Mouse (Mus musculus) urinary bladder, postnatal 14 days (tissue): ENCODE data around the gene Lyl1.

Experiments
- DNase-seq: peaks from one replicate; pipeline ENCODE4 v3.0.0; 2021; ENCODE audit warnings: low spot score

Gene Lyl1

DNA sequence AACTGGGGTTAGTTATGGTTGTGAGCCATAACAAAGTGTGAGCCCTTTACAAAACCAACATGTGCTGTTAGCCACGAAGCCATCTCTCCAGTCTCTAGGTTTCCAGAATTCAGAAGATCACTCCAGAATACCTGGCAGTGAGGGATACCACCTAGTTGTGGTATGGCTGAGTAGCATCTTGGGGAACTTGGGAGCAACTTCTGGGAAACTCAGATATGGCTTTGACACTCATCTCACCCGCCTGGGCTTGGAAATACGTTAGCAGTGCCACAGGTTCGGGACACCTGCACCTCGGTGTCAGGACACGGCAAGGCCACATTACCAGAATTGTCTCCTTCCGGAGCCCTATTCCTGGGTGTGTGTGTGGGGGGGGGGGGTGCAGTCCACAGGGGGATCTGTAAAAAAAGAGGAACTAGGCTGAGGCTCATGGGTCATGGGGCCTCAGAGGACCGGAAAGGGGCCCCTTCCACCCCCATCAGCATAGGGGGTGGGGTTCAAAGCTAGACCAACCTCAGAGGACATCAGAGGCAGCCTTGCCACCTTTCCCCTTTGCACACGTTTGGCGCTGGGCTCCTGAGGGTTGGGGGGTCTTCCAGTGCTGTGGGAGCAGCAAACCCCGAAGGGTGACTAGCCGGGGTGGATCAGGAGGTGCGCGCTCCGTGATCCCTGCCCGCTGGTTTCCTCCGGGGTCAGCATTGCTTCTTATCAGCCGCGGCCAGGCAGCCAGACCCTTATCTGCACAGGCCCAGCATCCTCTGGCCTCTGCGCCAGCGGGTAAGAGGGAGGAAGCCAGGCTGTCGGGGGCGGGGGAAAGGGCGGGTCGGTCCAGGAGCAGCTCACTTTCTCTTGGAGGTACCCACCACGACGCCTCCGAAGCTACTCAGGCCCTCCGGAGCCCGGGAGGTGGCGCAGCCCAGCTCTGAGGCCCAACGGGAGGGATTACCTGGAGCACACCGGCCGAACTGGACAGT is at the start of gene Lyl1:
Gene Lyl1, plus strand, starts transcription at position 517 of the 971 bp plus-strand sequence.
- no peak for DNase-seq

DNA sequence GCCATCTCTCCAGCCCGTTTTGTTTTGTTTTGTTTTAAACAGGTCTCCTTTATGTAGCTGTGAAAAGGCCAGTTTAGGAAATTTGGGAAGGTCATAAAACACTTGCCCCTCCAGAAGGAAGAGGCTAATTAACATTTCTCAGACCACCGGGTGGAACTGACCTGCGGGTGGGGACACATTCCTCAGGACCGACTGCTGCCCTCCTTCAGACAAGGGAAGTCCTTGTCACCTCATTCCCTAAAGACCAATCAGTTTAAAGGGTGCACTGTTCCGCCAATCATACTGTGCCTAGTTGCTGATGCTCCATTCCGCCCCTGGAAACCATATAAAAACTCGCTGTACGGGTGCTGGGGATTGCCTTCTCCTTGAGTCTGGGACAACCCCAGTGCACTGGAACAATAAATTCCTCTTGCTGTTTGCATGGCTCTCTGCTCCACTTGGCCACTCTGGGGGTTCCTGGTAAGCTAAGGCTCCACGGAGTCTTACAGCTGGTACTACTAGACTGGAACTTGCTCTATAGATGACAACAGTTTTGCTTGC is 48.1 kb upstream of the Lyl1 start:
- DNase-seq, result no peak

DNA sequence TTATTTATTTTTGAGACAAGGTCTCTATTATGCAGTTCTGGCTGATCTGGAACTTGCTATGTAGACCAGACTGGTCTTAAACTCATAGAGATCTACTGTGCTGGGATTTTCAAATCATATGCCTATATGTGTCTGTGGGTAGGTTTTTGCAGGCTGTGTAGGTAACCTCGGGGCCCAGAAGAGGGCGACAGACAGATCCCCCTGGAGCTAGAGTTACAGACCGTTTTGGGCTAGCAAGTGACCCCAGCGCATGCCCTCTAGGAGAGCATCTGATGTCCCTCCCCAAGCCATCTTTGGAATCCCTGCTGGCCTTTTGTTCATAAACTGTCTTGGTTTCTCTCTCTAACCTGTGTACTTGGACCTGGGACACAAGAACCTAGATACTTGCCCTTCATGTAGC is 46.7 kb upstream of the Lyl1 start:
- DNase-seq, result no peak

DNA sequence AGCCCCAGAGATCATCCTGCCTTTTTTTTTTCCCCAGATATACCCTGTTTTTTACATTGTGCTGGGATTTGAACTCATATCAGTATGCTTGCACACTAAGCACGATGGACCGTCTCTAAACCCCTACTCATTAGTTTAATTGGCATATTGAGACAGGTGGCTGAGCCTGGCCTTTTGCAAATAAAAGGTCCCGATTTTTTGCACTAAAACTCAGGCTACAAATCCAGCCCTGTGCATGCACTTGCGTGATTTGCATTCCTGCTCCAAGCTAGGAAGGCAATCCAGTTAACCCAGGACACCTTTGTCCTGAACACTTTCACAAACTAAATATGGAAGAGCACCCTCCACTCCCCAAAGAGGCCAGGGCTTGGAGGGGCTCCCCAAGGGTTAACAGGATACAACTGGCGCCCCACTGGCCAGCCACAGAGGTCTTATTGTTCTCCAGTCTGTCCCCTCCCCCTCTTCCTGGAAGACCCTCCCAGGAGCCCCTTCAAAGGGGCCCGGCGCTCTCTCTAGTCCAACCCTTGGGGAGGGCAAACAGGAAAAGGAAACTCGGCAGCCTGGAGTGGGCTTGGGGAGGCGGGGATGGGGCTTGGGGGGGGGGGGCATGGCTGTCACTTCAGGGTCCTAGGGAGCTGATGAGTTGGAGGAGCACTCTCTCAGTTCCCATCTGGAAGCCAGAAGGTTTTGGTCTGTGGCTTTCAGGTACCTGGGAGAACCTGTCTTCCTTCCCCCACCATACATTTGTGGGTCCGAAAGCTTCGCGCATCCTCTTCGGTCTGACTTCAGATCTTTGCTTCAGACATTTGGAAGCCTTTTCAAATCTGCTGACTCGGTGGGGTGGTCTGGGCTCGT is 45.7 kb upstream of the Lyl1 start:
- DNase-seq, result no peak

DNA sequence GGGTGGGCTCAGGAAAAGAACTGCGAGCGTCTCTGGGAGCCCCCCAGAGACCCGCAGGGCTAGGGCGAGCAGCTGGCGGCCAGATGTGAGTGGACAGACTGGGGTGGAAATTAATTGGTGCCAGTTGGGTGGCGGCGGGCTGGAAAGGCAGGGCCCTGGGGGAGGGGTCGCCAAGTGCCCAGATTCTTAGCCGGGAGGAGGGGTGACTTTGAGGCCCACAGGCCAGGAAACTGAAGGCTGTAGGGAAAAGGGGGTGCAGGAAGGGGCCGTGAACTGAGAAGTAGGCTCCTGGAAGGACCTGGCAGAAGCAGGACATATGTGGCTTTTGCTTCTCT is 45.1 kb upstream of the Lyl1 start:
- DNase-seq, result no peak

DNA sequence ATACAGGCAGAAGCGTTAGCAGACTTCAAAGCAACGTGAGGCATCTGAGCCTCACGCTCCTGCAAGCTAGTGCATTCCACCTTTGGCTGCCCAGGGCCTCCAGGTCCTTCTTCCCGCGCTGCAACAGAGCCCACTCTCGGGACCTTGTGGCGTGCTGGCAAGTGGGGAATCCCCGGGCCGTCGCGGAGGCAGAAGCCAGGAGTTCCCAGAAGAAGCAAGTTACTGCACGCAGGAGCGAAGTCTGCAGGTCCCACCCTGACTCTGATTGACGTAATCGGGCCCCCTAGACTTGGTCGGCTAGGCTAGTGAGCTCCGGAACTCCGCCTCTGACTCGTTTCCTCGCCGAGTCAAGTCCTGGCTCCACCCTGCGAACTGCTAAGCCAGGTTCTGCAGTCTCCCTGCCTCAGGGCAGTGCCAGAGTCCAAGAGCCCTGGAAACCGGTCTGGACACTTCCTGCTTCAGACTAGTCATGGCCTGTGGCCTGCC is 44.6 kb upstream of the Lyl1 start:
- DNase-seq, result peak; percentile 91

DNA sequence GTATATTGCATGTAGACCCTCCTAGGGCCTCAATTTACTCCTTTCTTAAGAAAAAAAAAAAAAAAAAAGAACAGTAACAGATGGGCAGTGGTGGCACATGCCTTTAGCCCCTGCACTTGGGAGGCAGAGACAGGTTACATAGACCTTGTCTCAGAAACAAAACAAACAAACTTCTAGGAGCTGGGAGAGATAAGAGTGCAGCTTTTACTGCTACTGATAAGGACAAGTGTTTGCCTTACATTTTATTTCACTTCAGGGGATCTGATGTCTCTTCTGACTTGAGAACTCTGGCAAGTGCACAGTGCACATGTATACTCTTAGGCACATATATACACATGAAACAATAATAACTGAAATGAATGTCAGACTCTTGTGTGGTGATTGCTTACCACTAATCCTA is 44.1 kb upstream of the Lyl1 start:
- no peak for DNase-seq

DNA sequence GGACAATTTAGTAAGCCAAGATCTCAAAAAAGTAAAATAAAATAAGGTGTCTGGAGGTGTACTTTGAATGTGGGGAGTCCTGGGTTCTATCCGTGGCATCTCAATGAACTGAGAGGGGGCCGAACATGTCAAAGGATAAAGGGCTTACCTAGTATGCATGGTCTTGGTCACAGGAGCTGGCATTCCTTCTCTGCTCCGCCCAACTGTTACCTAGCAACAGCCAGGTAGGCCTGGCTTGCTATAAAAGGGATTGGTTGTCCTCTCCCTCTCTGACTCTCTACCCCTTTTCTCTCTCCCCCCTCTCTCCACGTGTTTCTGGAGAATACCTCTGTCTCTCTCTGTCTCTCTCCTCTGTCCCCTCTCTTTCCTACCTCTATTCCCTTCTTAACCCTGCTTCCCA is 43.6 kb upstream of the Lyl1 start:
- peak; percentile 34 for DNase-seq

DNA sequence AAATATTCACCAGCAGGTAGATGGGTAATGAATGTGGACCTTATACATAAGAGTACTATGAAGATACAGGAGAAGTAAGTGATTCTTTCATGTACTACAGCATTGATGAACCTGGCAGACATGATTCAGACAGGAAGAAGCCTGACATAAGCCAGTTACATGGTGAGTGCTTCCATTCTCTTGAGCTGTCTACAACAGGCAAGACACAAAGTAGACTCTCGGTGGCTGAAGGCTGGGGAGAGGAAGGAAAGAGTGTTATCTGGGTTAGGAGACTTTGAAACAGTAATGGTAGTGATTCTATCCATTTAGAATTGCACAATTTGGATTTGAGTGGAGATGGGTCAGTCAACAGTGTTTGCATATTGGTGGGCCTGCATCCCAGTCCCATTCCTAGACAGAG is 42.3 kb upstream of the Lyl1 start:
- DNase-seq, result no peak

DNA sequence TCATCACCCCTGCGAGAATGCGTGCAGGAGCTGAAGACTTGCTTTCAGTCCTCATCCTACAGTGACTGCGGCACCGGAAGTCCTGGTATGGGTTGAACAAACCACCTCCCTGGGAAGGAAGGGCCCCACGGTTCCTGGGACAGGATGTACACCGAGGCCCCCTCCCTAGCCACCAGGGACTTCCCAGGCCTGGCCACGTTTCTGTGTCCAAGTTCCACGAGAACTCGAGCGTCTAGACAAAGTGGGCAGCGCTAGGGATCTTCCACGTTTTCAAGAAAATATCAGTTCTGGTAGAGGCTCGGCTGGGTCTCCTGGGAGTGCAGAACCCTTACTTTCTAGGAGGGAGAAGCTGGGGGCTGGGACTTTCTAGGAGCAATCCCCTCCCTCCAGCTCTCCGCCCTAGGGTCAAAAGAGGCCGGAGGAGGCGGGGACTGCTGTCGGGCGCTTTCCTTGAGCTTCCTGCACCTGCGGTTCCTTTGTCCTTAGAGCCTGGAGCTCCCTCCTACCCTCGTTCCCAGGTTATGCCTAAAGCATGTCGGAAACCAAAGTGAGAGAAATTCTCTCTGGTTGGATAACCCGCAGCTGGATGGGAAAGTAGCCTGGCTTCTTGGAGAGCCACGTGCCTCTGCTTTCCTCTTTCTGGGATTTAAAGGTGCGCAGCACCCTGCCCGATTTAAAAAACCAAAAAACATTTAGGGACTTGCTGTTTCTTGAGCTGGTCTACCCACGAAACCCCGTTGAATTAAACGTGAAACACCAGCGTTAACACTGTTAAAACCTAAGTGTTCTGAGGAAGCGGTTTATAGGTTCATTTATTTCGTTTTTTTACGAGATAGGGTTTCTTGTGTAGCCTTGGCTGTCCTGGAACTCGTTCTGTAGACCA is 41.1 kb upstream of the Lyl1 start:
- peak; percentile 75 for DNase-seq

DNA sequence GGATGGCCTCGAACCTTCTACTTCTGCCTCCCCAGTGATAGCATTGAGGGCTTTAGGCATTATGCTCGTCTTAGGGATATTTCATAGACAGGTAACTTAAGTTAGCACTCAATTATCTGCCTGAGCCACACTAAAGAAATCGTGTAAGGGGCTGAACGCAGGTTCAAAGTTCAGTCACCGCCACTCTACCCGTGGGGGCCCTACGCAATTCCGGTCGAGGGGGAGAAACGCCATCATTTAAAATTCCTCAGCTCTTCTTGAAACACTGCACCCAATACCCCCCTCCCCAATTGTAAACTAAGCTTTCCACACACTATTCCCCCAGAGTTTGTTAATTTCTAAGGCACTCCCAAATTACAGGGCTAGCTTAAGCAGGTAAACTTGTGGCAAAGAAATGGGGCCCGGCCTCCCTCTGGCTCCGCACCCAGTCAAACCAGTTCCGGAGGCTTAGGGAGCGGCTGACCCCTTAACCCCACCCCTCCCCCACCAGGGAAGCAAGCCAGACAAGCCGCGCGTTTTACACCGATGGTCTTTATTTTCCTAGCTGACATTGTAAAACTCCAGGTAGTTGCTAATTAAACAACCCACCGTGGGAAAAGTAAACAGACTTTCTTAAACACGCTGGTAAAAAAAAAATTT is 40.3 kb upstream of the Lyl1 start:
- peak; percentile 88 for DNase-seq

DNA sequence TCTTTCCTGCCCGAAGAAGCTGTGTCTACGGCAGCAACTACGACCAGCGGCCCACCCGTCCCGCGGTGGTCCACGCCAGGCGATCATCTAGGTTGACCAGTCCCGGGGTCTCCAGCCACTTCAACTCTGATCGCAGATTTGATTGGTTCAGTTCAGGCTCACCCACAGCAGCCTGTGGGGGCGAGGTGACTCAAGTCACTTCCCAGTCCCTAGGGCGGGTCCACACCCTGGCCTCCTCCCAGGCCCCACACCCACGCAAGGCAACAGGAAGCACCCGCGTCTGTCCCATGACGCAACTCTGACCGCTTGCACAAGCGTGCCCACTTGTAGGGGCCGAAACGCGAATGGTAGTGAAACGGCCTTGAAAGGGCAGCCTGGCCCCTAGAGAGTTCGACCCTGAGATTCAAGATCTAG is 39.8 kb upstream of the Lyl1 start:
- DNase-seq, result peak; percentile 95

DNA sequence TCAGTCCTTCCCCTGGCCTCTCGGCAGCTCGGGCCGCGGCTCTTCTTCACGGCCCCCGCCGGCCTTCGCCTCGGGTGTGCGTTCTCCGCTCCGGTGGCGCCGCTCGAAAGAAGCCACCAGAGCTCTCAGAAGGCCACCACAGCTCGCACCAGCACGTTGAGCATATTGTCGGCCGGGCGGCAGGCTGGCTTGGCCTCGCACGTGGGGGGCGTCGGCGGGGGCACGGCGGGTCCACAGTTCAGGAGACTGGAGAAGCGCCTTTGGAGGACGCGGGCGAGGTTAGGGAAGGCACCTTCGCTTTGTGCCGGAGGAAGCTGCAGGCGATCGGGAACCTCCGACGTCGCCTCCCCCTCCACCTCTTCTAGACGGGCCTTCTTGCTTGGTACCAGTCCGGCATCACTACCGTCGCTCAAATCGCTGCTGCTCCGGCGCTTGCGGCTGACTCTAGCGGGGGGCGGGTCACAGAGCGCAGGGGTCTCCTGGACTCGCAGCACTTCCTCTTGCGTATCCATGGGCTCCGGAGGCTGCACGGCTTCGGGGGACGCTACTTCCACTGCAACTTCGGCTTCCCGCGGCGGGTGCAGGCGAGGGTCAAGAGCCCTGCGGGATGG is 39.2 kb upstream of the Lyl1 start:
- peak; percentile 45 for DNase-seq

DNA sequence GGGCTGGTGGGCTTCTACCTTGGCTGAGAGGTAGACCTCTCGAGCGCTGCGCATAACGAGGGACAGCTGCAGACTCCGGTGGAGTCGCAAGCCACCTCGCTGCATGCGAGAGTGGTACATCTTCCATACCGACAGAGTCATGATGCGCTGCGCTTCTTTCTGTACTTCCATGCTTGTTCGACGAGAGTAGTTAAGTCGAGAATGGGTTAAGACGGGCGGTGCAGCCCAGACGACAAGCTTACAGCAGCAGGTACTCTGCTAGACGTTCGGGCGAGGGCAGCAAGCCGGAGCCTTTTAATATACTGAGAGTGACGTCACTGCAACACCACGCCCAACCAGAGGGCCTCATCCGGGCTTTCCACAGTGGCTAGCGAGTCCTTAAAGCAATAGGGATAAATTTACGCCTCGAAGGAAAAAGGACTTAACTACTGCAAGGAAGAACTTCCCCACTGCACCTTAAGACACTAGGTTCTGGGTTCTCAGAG is 38.6 kb upstream of the Lyl1 start, which contains the start of gene Ier2:
Gene Ier2, minus strand, starts transcription at position 272 of the 485 bp plus-strand sequence.
- DNase-seq, result peak; percentile 96

DNA sequence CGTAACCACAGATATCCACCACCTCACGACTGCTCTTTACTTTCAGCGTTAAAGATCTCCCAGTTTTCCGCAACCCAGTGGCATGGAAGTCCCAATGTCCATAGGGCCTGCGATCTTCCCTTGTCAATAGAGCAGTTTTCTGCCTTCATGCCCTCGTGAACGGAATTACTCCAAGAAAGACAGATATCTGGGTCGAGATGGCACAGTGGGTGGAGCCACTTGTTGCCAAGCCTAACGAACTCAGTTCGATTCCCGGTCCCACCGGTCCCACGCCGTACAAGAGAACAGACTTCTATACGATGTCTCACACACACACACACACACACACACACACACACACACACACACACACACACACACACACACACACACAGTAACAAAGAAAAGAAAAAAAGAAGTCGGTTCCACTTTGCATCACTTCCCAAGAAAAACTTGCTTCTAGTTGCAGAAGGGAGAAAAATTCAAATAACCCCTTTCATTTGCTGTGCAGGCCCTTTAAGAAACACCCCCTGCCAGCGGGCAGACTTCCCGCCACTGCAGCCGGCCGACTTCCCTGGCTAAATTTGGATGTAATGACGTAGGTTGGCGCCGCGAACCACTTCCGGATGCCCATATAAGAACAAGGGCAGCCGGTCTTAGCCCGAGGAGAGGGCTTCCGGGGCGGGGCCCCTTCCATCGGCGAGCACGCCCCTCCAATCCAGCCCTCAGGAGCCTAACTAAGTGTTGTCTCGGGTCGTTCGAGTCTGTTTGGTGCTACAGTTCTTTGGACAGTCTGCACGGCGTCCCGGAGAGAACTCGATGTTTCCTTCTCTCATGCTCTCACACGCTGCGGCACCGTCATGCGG is 37.6 kb upstream of the Lyl1 start:
- peak; percentile 97 for DNase-seq

DNA sequence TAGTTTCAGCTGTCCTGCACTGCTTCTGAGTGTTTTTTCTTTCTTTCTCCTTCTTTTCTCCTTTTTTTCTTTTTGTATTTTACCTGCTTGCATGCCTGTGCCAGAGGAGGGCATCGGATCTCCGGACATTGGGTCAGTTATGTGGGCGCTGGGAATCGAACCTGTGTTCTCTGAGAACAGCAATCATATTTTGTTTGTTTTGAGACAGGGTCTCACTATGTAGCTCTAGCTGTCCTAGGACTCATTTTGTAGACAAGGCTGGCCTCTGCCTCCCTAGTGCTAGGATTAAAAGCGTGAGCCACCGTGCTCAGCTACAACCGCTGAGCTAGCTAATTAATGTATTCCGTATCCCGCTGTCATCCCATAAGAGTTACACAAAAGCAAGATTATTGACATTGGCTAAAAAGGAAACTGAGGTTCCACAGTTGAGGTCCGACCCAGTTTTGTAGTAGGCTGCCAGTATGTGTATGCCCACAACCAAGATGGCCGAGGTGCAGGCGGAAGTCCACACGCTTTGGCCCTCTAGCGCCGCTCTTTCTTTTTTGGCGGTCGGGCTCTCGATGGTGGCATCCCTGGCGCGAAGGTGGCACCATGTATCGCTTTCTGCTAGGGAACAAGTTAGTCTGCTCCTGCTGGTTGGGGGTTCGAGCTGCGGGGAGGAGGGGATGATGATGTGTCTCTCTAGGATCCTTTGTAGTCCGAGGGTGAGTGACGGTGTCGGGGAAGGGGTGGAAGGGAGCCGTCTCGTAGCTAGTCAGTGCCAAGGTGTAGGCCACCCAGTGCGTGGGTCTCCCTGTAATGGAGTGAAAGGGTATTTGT is 36.5 kb upstream of the Lyl1 start:
- peak; percentile 82 for DNase-seq

DNA sequence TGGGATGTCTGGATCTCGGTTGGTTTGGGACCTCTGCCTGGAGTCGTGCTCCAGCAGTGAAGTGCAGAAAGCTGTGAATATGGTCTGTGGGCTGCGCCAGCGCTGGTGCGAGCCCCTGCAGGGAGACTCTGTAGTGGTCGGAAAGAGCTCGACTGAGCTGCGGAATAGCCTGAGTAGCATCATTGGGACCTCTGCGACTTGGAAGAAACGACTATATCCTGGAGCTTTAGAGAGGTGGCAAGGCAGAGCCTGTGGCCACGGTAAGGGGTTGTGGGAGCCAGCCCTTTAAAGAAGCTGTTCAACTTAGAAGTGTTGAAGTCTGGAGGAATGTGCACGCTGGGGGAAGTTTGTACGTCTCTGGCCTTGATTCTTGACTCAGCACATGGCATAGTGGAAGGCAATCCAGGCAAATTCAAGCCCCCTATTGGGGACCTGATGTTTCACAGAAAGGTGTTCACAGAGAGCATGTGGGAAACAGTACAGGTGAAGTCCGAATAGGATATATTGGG is 35.8 kb upstream of the Lyl1 start:
- no peak for DNase-seq

DNA sequence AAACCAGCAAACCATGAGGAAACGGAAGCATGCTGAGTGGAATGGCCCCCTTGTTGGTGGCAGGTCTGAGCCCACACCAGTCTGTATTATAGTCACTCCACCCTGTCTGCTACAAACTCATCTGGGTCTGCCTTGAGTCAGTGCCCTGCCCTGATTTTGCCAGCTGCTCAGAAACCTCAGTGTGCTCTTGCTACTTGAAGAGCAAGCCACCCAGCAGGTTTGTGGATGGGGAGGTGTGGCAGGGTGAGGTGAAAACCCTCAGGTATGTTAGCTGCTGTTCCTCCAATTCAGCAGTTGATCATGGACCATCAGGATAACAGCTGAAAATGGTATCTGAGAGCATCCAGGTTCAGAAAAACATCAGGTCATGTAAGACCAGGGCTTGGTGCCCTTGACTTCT is 33.2 kb upstream of the Lyl1 start:
- DNase-seq, result no peak
